Mouse (Mus musculus) kidney, embryonic 15.5 days (tissue): ENCODE data around the gene Gm10720. TPM values are rescaled to one million over a fixed set of nuclear protein-coding genes. Genes with fewer than 3 reads are reported as not detected.
"Not testable (repeated sequence)": the region's sequence is repeated elsewhere in the genome, so short reads cannot be mapped to it uniquely, and the experiment has no call there.

Source experiments
- ATAC-seq: fragments of 200-750 bp; cut with Nextera tagmentation; replicated peaks from 2 replicates; pipeline ENCODE4 v1.8.0; 2017; ENCODE audit warnings: moderate TSS enrichment; ENCODE audit not compliant: low FRiP score
- H3K27ac ChIP-seq: fragments of 300-500 bp; sonication (generic); 2 replicates; pipeline ENCODE4 v1.5.1; 2015; ENCODE audit warnings: mild to moderate bottlenecking, inconsistent platforms
- H3K27me3 ChIP-seq: fragments of 300-500 bp; sonication (generic); 2 replicates; pipeline ENCODE4 v1.6.1; 2015; ENCODE audit warnings: inconsistent platforms
- H3K36me3 ChIP-seq: fragments of 300-500 bp; sonication (generic); 2 replicates; pipeline ENCODE4 v1.6.1; 2015; ENCODE audit warnings: inconsistent platforms
- H3K4me1 ChIP-seq: fragments of 300-500 bp; sonication (generic); 2 replicates; pipeline ENCODE4 v1.6.1; 2015; ENCODE audit warnings: inconsistent platforms
- H3K4me2 ChIP-seq: fragments of 300-500 bp; sonication (generic); 2 replicates; pipeline ENCODE4 v1.6.1; 2015; ENCODE audit warnings: moderate library complexity, mild to moderate bottlenecking, inconsistent platforms
- H3K4me3 ChIP-seq: fragments of 300-500 bp; sonication (generic); replicated peaks from 2 replicates; pipeline ENCODE4 v1.5.1; 2015; ENCODE audit warnings: mild to moderate bottlenecking, inconsistent platforms
- H3K9ac ChIP-seq: fragments of 300-500 bp; sonication (generic); 2 replicates; pipeline ENCODE4 v1.6.1; 2015; ENCODE audit warnings: mild to moderate bottlenecking, inconsistent platforms
- H3K9me3 ChIP-seq: fragments of 300-500 bp; sonication (generic); replicated peaks from 2 replicates; pipeline ENCODE4 v1.6.1; 2016; ENCODE audit warnings: inconsistent platforms
- WGBS: fragments of 180-500 bp; shearing (Covaris S2); methylation state at CpG from one replicate; pipeline ENCODE4 v1.1.7; 2015; ENCODE audit warnings: mixed read lengths; 5-methylcytosine and 5-hydroxymethylcytosine counted together
- polyA plus RNA-seq: library from polyadenylated mRNA; unstranded; fragments of >200 nt; fragmentation: Nextera tagmentation; extraction: Ambion mirVana; gene quantifications from 2 replicates; pipeline ENCODE4 v1.2.1, GENCODE M21; 2015

The Gm10720 gene
- polyA plus RNA-seq, 1 experiment from 2014 or later, result not detected

DNA sequence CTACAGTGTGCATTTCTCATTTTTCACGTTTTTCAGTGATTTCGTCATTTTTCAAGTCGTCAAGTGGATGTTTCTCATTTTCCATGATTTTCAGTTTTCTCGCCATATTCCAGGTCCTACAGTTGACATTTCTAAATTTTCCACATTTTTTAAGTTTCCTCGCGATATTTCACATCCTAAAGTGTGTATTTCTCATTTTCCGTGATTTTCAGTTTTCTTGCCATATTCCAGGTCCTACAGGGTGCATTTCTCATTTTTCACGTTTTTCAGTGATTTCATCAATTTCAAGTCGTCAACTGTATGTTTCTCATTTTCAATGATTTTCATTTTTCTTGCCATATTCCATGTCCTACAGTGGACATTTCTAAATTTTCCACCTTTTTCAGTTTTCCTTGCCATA is 1.7 kb downstream of the Gm10720 start, which contains the start of gene Gm10719:
Gm10719 (plus strand) TSS at position 301 of the 400 bp plus-strand sequence.
- H3K36me3 ChIP-seq, H3K9me3 ChIP-seq, H3K4me2 ChIP-seq, H3K9ac ChIP-seq, H3K4me3 ChIP-seq, H3K4me1 ChIP-seq, H3K27me3 ChIP-seq, ATAC-seq, H3K27ac ChIP-seq: not testable (repeated sequence)
- 50% methylated on average over 2 of the region's 9 CpGs for WGBS

DNA sequence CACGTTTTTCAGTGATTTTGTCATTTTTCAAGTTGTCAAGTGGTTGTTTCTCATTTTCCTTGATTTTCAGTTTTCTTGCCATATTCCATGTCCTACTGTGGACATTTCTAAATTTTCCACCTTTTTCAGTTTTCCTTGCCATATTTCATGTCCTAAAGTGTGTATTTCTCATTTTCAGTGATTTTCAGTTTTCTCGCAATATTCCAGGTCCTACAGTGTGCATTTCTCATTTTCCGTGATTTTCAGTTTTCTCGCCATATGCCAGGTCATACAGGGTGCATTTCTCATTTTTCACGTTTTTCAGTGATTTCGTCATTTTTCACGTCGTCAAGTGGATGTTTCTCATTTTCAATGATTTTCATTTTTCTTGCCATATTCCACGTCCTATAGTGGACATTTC is 3.5 kb downstream of the Gm10720 start:
- 64% methylated on average over 9 of the region's 9 CpGs for WGBS
- not testable (repeated sequence) for H3K4me2 ChIP-seq, H3K27me3 ChIP-seq, H3K4me3 ChIP-seq, H3K27ac ChIP-seq, H3K36me3 ChIP-seq, H3K4me1 ChIP-seq, H3K9ac ChIP-seq, H3K9me3 ChIP-seq, ATAC-seq

DNA sequence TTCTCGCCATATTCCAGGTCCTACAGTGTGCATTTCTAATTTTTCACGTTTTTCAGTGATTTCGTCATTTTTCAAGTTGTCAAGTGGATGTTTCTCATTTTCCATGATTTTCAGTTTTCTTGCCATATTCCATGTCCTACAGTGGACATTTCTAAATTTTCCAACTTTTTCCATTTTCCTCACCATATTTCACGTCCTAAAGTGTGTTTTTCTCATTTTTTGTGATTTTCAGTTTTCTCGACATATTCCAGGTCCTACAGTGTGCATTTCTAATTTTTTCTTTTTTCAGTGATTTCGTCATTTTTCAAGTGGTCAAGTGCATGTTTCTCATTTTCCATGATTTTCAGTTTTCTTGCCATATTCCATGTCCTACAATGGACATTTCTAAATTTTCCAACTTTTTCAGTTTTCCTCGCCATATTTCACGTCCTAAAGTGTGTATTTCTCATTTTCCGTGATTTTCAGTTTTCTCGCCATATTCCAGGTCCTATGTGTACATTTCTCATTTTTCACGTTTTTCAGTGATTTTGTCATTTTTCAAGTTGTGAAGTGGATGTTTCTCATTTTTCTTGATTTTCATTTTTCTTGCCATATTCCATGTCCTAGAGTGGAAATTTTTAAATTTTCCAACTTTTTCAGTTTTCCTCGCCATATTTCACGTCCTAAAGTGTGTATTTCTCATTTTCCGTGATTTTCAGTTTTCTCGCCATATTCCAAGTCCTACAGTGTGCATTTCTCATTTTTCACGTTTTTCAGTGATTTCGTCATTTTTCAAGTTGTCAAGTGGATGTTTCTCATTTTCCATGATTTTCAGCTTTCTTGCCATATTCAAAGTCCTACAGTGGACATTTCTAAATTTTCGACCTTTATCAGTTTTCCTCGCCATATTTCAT is 4.6 kb downstream of the Gm10720 start:
- H3K4me2 ChIP-seq, H3K27ac ChIP-seq, H3K27me3 ChIP-seq, H3K4me1 ChIP-seq, H3K36me3 ChIP-seq, H3K4me3 ChIP-seq, H3K9me3 ChIP-seq, H3K9ac ChIP-seq: not testable (repeated sequence)
- 75% methylated on average over 17 of the region's 19 CpGs for WGBS
- peak; percentile 65 for ATAC-seq

DNA sequence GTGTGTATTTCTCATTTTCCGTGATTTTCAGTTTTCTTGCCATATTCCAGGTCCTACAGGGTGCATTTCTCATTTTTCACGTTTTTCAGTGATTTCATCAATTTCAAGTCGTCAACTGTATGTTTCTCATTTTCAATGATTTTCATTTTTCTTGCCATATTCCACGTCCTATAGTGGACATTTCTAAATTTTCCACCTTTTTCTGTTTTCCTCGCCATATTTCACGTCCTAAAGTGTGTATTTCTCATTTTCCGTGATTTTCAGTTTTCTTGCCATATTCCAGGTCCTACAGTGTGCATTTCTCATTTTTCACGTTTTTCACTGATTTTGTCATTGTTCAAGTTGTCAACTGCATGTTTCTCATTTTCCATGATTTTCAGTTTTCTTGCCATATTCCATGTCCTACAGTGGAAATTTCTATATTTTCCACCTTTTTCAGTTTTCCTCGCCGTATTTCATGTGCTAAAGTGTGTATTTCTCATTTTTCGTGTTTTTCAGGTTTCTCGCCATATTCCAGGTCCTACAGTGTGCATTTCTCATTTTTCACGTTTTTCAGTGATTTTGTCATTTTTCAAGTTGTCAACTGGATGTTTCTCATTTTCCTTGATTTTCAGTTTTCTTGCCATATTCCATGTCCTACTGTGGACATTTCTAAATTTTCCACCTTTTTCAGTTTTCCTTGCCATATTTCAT is 7.0 kb downstream of the Gm10720 start:
- not testable (repeated sequence) for H3K4me1 ChIP-seq, H3K9me3 ChIP-seq, ATAC-seq, H3K4me3 ChIP-seq, H3K27me3 ChIP-seq, H3K27ac ChIP-seq, H3K4me2 ChIP-seq, H3K36me3 ChIP-seq, H3K9ac ChIP-seq
- WGBS, result 76% methylated on average over 11 of the region's 13 CpGs

DNA sequence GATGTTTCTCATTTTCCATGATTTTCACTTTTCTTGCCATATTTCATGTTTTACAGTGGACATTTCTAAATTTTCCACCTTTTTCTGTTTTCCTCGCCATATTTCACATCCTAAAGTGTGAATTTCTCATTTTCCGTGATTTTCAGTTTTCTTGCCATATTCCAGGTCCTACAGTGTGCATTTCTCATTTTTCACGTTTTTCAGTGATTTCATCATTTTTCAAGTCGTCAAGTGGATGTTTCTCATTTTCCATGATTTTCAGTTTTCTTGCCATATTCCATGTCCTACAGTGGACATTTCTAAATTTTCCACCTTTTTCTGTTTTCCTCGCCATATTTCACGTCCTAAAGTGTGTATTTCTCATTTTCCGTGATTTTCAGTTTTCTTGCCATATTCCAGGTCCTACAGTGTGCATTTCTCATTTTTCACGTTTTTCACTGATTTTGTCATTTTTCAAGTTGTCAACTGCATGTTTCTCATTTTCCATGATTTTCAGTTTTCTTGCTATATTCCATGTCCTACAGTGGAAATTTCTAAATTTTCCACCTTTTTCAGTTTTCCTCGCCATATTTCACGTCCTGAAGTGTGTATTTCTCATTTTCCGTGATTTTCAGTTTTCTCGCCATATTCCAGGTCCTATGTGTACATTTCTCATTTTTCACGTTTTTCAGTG is 8.0 kb downstream of the Gm10720 start, which contains the start of gene Gm10718:
Gm10718 (plus strand) TSS at position 236 of the 673 bp plus-strand sequence.
- not testable (repeated sequence) for H3K4me1 ChIP-seq, H3K9me3 ChIP-seq, ATAC-seq, H3K27ac ChIP-seq, H3K27me3 ChIP-seq, H3K4me3 ChIP-seq, H3K36me3 ChIP-seq, H3K4me2 ChIP-seq, H3K9ac ChIP-seq
- WGBS, result 74% methylated on average over 12 of the region's 13 CpGs

DNA sequence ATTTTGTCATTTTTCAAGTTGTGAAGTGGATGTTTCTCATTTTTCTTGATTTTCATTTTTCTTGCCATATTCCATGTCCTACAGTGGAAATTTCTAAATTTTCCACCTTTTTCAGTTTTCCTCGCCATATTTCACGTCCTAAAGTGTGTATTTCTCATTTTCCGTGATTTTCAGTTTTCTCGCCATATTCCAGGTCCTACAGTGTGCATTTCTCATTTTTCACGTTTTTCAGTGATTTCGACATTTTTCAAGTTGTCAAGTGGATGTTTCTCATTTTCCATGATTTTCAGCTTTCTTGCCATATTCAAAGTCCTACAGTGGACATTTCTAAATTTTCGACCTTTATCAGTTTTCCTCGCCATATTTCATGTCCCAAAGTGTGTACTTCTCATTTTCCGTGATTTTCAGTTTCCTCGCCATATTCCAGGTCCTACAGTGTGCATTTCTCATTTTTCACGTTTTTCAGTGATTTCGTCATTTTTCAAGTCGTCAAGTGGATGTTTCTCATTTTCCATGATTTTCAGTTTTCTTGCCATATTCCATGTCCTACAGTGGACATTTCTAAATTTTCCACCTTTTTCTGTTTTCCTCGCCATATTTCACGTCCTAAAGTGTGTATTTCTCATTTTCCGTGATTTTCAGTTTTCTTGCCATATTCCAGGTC is 8.7 kb downstream of the Gm10720 start:
- not testable (repeated sequence) for H3K4me1 ChIP-seq, H3K27ac ChIP-seq, H3K4me2 ChIP-seq, H3K27me3 ChIP-seq, ATAC-seq, H3K36me3 ChIP-seq, H3K9ac ChIP-seq, H3K9me3 ChIP-seq, H3K4me3 ChIP-seq
- WGBS, result 77% methylated on average over 16 of the region's 16 CpGs

DNA sequence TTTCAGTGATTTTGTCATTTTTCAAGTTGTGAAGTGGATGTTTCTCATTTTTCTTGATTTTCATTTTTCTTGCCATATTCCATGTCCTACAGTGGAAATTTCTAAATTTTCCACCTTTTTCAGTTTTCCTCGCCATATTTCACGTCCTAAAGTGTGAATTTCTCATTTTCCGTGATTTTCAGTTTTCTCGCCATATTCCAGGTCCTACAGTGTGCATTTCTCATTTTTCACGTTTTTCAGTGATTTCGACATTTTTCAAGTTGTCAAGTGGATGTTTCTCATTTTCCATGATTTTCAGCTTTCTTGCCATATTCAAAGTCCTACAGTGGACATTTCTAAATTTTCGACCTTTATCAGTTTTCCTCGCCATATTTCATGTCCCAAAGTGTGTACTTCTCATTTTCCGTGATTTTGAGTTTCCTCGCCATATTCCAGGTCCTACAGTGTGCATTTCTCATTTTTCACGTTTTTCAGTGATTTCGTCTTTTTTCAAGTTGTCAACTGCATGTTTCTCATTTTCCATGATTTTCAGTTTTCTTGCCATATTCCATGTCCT is 9.5 kb downstream of the Gm10720 start, which contains the start of gene Gm10717:
Gm10717 (plus strand) TSS at position 506 of the 556 bp plus-strand sequence.
- H3K4me1 ChIP-seq, H3K9ac ChIP-seq, H3K27me3 ChIP-seq, H3K4me3 ChIP-seq, ATAC-seq, H3K9me3 ChIP-seq, H3K4me2 ChIP-seq, H3K36me3 ChIP-seq, H3K27ac ChIP-seq: not testable (repeated sequence)
- WGBS, result 72% methylated on average over 12 of the region's 12 CpGs

DNA sequence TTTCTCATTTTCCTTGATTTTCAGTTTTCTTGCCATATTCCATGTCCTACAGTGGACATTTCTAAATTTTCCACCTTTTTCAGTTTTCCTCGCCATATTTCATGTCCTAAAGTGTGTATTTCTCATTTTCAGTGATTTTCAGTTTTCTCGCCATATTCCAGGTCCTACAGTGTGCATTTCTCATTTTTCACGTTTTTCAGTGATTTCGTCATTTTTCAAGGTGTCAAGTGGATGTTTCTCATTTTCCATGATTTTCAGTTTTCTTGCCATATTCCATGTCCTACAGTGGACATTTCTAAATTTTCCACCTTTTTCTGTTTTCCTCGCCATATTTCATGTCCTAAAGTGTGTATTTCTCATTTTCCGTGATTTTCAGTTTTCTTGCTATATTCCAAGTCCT is 10.2 kb downstream of the Gm10720 start:
- not testable (repeated sequence) for H3K4me1 ChIP-seq, H3K4me3 ChIP-seq, ATAC-seq, H3K9me3 ChIP-seq, H3K27ac ChIP-seq, H3K9ac ChIP-seq, H3K27me3 ChIP-seq, H3K4me2 ChIP-seq, H3K36me3 ChIP-seq
- WGBS, result 66% methylated on average over 6 of the region's 6 CpGs

DNA sequence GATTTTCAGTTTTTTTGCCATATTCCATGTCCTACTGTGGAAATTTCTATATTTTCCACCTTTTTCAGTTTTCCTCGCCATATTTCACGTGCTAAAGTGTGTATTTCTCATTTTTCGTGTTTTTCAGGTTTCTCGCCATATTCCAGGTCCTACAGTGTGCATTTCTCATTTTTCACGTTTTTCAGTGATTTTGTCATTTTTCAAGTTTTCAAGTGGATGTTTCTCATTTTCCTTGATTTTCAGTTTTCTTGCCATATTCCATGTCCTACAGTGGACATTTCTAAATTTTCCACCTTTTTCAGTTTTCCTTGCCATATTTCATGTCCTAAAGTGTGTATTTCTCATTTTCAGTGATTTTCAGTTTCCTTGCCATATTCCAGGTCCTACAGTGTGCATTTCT is 10.7 kb downstream of the Gm10720 start:
- H3K4me1 ChIP-seq, H3K27ac ChIP-seq, H3K27me3 ChIP-seq, H3K9ac ChIP-seq, ATAC-seq, H3K36me3 ChIP-seq, H3K9me3 ChIP-seq, H3K4me2 ChIP-seq, H3K4me3 ChIP-seq: not testable (repeated sequence)
- 74% methylated on average over 5 of the region's 5 CpGs for whole genome bisulfite sequencing

DNA sequence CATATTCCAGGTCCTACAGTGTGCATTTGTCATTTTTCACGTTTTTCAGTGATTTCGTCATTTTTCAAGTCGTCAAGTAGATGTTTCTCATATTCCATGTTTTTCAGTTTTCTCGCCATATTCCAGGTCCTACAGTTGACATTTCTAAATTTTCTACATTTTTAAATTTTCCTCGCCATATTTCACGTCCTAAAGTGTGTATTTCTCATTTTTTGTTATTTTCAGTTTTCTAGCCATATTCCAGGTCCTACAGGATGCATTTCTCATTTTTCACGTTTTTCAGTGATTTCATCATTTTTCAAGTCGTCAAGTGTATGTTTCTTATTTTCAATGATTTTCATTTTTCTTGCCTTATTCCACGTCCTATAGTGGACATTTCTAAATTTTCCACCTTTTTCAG is 11.3 kb downstream of the Gm10720 start:
- not testable (repeated sequence) for H3K27me3 ChIP-seq, H3K36me3 ChIP-seq, H3K4me3 ChIP-seq, ATAC-seq, H3K4me2 ChIP-seq, H3K4me1 ChIP-seq, H3K9me3 ChIP-seq, H3K9ac ChIP-seq, H3K27ac ChIP-seq
- 64% methylated on average over 9 of the region's 9 CpGs for WGBS

DNA sequence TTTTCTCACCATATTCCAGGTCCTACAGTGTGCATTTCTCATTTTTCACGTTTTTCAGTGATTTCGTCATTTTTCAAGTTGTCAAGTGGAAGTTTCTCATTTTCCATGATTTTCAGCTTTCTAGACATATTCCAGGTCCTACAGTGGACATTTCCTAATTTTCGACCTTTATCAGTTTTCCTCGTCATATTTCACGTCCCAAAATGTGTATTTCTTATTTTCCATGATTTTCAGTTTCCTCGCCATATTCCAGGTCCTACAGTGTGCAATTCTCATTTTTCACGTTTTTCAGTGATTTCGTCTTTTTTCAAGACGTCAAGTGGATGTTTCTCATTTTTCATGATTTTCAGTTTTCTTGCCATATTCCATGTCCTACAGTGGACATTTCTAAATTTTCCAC is 11.7 kb downstream of the Gm10720 start:
- not testable (repeated sequence) for ATAC-seq, H3K27me3 ChIP-seq
- 71% methylated on average over 9 of the region's 9 CpGs for WGBS

More for the DNA sequence above, 11.7 kb downstream of the Gm10720 start:
- H3K4me1 ChIP-seq, H3K4me2 ChIP-seq, H3K27ac ChIP-seq, H3K36me3 ChIP-seq, H3K4me3 ChIP-seq, H3K9ac ChIP-seq, H3K9me3 ChIP-seq: not testable (repeated sequence)
